Mouse (Mus musculus): ENCODE measurements around the gene Ampd2. TPM values are rescaled to one million over a fixed set of nuclear protein-coding genes. Genes with fewer than 3 reads are reported as not detected.
A peak's percentile ranks its signal among the peaks of the same experiment; 100 is the strongest.

The Ampd2 gene
- polyA plus RNA-seq, 1 experiment from 2014 or later: 11.6 TPM

DNA sequence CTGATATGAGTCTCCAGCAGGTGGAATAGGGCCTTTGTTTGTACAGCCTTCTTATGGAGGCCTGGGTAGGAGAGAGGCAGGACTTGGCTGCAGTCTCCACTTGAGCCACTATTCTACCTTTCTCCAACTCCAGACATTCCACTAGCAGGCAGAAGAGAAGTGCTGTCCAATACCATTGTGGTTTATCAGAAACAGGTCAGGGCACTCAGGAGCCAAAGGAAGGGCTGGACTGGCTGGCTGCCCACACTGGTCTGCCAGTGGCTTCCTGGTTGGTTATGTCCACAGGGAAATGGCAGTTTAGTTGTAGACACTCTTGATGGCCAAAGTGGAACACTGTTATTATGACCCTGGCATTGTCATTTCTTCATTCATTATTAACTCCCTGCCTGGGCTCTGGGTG lies 54.3 kb downstream of the Ampd2 start:
- Histone ChIP-seq H3K36me3 (ENCODE audit: insufficient read depth, low read length) (no peaks in the 10 kb centered on the region), H3K4me2 (replicated peaks; ENCODE audit: low read depth, low read length) (no peak overlapping the region), H3K27me3 (replicated peaks; ENCODE audit: insufficient read depth, low read length) (no peaks in the 10 kb centered on the region), H3K4me3 (ENCODE audit: low read depth, low read length) (no peak overlapping the region), H3K9ac (replicated peaks; ENCODE audit: low read depth) (no peak overlapping the region), H3K4me1 (ENCODE audit: insufficient read depth, low read depth, low read length) (no peaks in the 10 kb centered on the region), H3K9me3 (ENCODE audit: low read length) (no peaks in the 10 kb centered on the region), H3K27ac (ENCODE audit: low read length) (no peak overlapping the region)
- TF ChIP-seq EP300 (IDR thresholded peaks at IDR 0.05) (no peak), CTCF (IDR thresholded peaks at IDR 0.05) (no peak)
- DNase-seq (ENCODE audit: low spot score) (peak; percentile 64), ATAC-seq (peak; percentile 60)

GRCm38 (mm10) chr3:108028641-108029365 lies 57.6 kb downstream of the Ampd2 start:
- DNase-seq (ENCODE audit: low spot score): no peak
- Histone ChIP-seq H3K27ac (ENCODE audit: low read length) (no peak overlapping the region), H3K4me1 (ENCODE audit: insufficient read depth, low read depth, low read length) (no peaks in the 10 kb centered on the region), H3K36me3 (ENCODE audit: insufficient read depth, low read length) (no peaks in the 10 kb centered on the region), H3K4me2 (replicated peaks; ENCODE audit: low read depth, low read length) (no peak overlapping the region), H3K9ac (replicated peaks; ENCODE audit: low read depth) (no peak overlapping the region), H3K9me3 (ENCODE audit: low read length) (no peaks in the 10 kb centered on the region), H3K27me3 (replicated peaks; ENCODE audit: insufficient read depth, low read length) (no peaks in the 10 kb centered on the region), H3K4me3 (ENCODE audit: low read depth, low read length) (no peak overlapping the region)
- no peak for ATAC-seq
- 90% methylated on average over 4 of the region's 4 CpGs for WGBS
- TF ChIP-seq EP300 (IDR thresholded peaks at IDR 0.05) (no peak), CTCF (IDR thresholded peaks at IDR 0.05) (no peak)

- Histone ChIP-seq H3K27ac (ENCODE audit: low read length) (no peak overlapping the region), H3K4me2 (replicated peaks; ENCODE audit: low read depth, low read length) (no peak overlapping the region), H3K4me1 (ENCODE audit: insufficient read depth, low read depth, low read length) (no peaks in the 10 kb centered on the region), H3K9ac (replicated peaks; ENCODE audit: low read depth) (no peak overlapping the region), H3K36me3 (ENCODE audit: insufficient read depth, low read length) (no peaks in the 10 kb centered on the region), H3K9me3 (ENCODE audit: low read length) (no peaks in the 10 kb centered on the region), H3K27me3 (replicated peaks; ENCODE audit: insufficient read depth, low read length) (no peaks in the 10 kb centered on the region), H3K4me3 (ENCODE audit: low read depth, low read length) (no peak overlapping the region)
- DNase-seq (ENCODE audit: low spot score) (no peak), ATAC-seq (no peak)
- no peak for TF ChIP-seq CTCF (IDR thresholded peaks at IDR 0.05)
- no peak for TF ChIP-seq EP300 (IDR thresholded peaks at IDR 0.05)
- WGBS: 74% methylated on average over 1 of the region's 1 CpGs
These were observed 59.9 kb downstream of the Ampd2 start for GRCm38 (mm10) chr3:108026597-108026996.

- H3K36me3 ChIP-seq (ENCODE audit: insufficient read depth, low read length): no peaks in the 10 kb centered on the region
- no peaks in the 10 kb centered on the region for H3K4me1 ChIP-seq (ENCODE audit: insufficient read depth, low read depth, low read length)
- H3K9me3 ChIP-seq (ENCODE audit: low read length): no peaks in the 10 kb centered on the region
- DNase-seq (ENCODE audit: low spot score) (peak; percentile 45), ATAC-seq (no peak)
- H3K27ac ChIP-seq (ENCODE audit: low read length): no peak overlapping the region
- TF ChIP-seq EP300 (IDR thresholded peaks at IDR 0.05): no peak
- no peak for TF ChIP-seq CTCF (IDR thresholded peaks at IDR 0.05)
- H3K27me3 ChIP-seq (replicated peaks; ENCODE audit: insufficient read depth, low read length): no peaks in the 10 kb centered on the region
- no peak overlapping the region for H3K4me3 ChIP-seq (ENCODE audit: low read depth, low read length)
- 65% methylated on average over 5 of the region's 5 CpGs for WGBS
- H3K4me2 ChIP-seq (replicated peaks; ENCODE audit: low read depth, low read length): no peak overlapping the region
- no peak overlapping the region for H3K9ac ChIP-seq (replicated peaks; ENCODE audit: low read depth)
These were observed 60.4 kb downstream of the Ampd2 start for GRCm38 (mm10) chr3:108026049-108026448.

DNA sequence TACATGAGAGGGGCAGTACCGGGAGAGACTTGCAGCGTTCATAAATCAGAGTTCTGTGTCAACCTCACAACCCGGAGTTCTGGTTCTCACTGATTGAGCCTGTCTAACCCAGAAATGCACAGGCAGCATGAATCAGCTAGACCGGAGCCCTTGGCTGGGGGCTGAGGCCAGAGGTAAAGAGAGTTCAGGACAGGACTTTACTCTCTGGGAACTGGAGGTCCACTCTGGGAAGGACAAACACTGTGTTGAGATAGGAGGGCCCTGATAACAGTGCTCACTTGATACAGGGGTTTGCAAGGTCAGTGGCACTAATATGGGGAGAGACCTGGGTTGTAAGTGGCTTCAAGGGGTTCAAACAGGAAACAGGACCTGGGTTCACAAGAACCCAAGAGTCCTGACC lies 61.1 kb downstream of the Ampd2 start:
- Histone ChIP-seq H3K9me3 (ENCODE audit: low read length) (no peaks in the 10 kb centered on the region), H3K4me3 (ENCODE audit: low read depth, low read length) (no peak overlapping the region), H3K27me3 (replicated peaks; ENCODE audit: insufficient read depth, low read length) (no peaks in the 10 kb centered on the region), H3K4me1 (ENCODE audit: insufficient read depth, low read depth, low read length) (no peaks in the 10 kb centered on the region), H3K9ac (replicated peaks; ENCODE audit: low read depth) (no peak overlapping the region), H3K4me2 (replicated peaks; ENCODE audit: low read depth, low read length) (no peak overlapping the region), H3K36me3 (ENCODE audit: insufficient read depth, low read length) (no peaks in the 10 kb centered on the region), H3K27ac (ENCODE audit: low read length) (no peak overlapping the region)
- 39% methylated on average over 4 of the region's 4 CpGs for WGBS
- ATAC-seq (no peak), DNase-seq (ENCODE audit: low spot score) (no peak)
- no peak for TF ChIP-seq CTCF (IDR thresholded peaks at IDR 0.05)

Other genes starting within 250 kb of the Ampd2 start
- gene Eps8l3, start 209.4 kb downstream of the Ampd2 start, polyA plus RNA-seq (2015; fragmentation: Nextera tagmentation; extraction: Ambion mirVana): not detected in 2 replicates
- 47.2 and 50.4 TPM in 2 replicates for gene Gstm5, start 190.8 kb downstream of the Ampd2 start, polyA plus RNA-seq (2015; fragmentation: Nextera tagmentation; extraction: Ambion mirVana)
- 5.6 and 6.5 TPM in 2 replicates for gene Gstm7, start 154.8 kb downstream of the Ampd2 start, polyA plus RNA-seq (2015; fragmentation: Nextera tagmentation; extraction: Ambion mirVana)
- gene Gstm6, start 142.9 kb downstream of the Ampd2 start, polyA plus RNA-seq (2015; fragmentation: Nextera tagmentation; extraction: Ambion mirVana): 3.6 and 4.1 TPM in 2 replicates
- gene Gstm3, start 117.4 kb downstream of the Ampd2 start, polyA plus RNA-seq (2015; fragmentation: Nextera tagmentation; extraction: Ambion mirVana): 0.27 and 0.40 TPM in 2 replicates
- 129 and 132 TPM in 2 replicates for gene Gstm2, start 100.2 kb downstream of the Ampd2 start, polyA plus RNA-seq (2015; fragmentation: Nextera tagmentation; extraction: Ambion mirVana)
- 230 and 249 TPM in 2 replicates for gene Gstm1, start 68.7 kb downstream of the Ampd2 start, polyA plus RNA-seq (2015; fragmentation: Nextera tagmentation; extraction: Ambion mirVana)
- 11.2 and 13.4 TPM in 2 replicates for gene Gstm4, start 41.8 kb downstream of the Ampd2 start, polyA plus RNA-seq (2015; fragmentation: Nextera tagmentation; extraction: Ambion mirVana)
- gene Gnat2, start 6.1 kb upstream of the Ampd2 start, polyA plus RNA-seq (2015; fragmentation: Nextera tagmentation; extraction: Ambion mirVana): 0.33 and 0.45 TPM in 2 replicates
- gene Gnai3, start 59.5 kb upstream of the Ampd2 start, polyA plus RNA-seq (2015; fragmentation: Nextera tagmentation; extraction: Ambion mirVana): 87.4 and 96.3 TPM in 2 replicates
- gene Gpr61, start 68.2 kb upstream of the Ampd2 start, polyA plus RNA-seq (2015; fragmentation: Nextera tagmentation; extraction: Ambion mirVana): not detected in 2 replicates
- 4.6 TPM in 2 replicates for gene Amigo1, start 99.7 kb upstream of the Ampd2 start, polyA plus RNA-seq (2015; fragmentation: Nextera tagmentation; extraction: Ambion mirVana)
- 4.8 and 4.9 TPM in 2 replicates for gene Cyb561d1, start 114.6 kb upstream of the Ampd2 start, polyA plus RNA-seq (2015; fragmentation: Nextera tagmentation; extraction: Ambion mirVana)
- gene Atxn7l2, start 124.3 kb upstream of the Ampd2 start, polyA plus RNA-seq (2015; fragmentation: Nextera tagmentation; extraction: Ambion mirVana): 6.1 and 6.7 TPM in 2 replicates
- gene Sypl2, start 140.0 kb upstream of the Ampd2 start, polyA plus RNA-seq (2015; fragmentation: Nextera tagmentation; extraction: Ambion mirVana): not detected in 2 replicates
- gene Psma5, start 170.3 kb upstream of the Ampd2 start, polyA plus RNA-seq (2015; fragmentation: Nextera tagmentation; extraction: Ambion mirVana): 156 and 163 TPM in 2 replicates
- 30.8 and 34.2 TPM in 2 replicates for gene Sort1, start 197.4 kb upstream of the Ampd2 start, polyA plus RNA-seq (2015; fragmentation: Nextera tagmentation; extraction: Ambion mirVana)